Mouse (Mus musculus): ENCODE measurements at regions not wholly inside any gene's neighbourhood (a gene's known extent, or its start where the extent isn't known, plus 50 kb on each side); places are given as distances from the start of the nearest gene placed in this dataset.

DNA sequence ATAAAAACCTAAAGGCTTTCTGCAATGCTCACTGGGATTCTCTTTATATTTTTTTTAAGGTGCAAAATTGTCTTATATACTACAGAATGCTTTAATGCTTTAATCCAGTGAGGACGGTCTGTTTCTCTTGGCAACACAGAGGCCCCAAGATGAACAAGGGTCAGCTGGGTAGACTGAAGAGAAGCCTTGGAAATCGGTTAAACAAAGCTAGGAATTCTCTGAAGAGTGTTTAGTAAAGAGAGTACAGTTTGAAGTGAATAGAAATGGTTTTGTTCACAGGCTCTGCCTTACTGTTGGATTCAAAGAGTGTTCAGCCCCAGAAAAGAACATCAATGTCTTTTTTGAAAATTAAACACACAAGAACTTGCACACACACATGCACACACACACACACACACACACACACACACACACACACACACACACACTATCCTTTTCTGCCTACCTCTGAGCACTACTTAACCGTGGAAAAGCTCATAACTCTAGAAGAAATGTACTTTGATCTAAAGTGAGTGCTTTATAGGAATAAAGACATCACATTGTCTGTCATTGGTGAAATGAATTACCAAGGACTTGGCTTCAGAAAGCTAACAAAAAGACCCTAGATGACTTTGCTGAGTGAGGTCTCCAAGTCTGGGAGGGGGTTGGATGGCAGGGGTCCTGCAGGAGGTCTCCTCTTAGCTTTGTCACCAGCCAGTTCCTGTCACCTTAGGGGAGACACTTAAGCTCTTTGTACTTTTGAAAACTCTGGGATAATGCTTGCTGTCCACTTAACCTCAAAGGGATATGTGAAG is 201.5 kb downstream of the Cd47 start:
- no peak for ATAC-seq (ENCODE audit: extremely low read depth, insufficient number of reproducible peaks, low FRiP score, poor library complexity, severe bottlenecking)

DNA sequence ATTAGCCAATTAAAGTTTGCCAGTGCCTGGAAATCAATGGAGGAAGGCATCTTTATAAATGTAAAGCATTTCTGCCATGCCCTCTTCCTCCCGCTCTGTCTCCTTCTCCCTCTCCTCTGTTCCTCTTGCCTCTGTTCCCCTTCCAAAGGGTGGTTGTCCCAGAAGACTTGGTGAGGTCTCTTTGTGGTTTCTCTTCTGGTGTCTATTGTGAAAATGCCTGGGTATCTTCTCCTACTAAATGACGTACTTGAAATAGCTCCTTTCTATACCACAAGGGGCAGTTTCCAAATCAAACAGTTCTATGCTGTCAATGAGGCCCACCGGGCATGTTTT is 202.1 kb downstream of the Cd47 start:
- no peak for ATAC-seq (ENCODE audit: extremely low read depth, insufficient number of reproducible peaks, low FRiP score, poor library complexity, severe bottlenecking)

DNA sequence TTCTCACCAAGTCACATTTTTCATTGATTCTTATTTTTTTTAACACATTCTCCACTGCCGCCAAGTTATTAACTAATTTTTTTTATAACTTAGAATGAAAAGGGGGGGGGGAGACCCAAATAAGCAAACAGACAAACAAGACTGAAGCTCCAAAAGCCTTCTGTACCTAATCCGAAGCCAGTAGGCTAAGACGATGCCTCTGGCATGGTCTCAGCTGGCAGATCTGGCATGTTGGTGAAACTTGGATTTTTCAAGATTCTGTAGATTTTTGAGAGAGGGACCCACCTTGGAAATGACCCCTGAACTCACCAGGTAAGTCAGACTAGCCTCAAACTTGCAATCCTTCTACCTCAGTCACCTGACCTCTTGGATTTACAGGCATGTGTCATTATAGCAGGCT is 208.7 kb downstream of the Cd47 start:
- ATAC-seq (ENCODE audit: extremely low read depth, insufficient number of reproducible peaks, low FRiP score, poor library complexity, severe bottlenecking) = no peak

DNA sequence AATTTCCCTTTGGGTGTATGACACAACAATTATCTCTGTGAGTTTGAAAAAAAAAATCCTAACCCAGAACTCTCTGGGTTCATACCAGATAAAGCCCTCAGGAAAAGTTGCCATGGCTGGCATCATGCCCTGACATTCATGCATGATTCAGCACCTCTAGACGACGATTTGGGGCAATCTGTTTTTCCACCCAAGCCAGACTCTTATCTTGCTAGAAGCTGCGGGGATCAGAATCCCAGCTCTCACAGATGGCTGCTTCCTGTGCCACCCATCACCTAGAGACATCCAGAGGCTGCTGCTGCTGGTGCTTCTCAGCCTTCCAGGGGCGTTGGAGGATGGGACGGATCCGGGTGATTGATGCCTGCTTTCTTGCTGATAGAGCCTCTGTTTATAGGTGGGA is 209.2 kb downstream of the Cd47 start:
- ATAC-seq (ENCODE audit: extremely low read depth, insufficient number of reproducible peaks, low FRiP score, poor library complexity, severe bottlenecking) = no peak

DNA sequence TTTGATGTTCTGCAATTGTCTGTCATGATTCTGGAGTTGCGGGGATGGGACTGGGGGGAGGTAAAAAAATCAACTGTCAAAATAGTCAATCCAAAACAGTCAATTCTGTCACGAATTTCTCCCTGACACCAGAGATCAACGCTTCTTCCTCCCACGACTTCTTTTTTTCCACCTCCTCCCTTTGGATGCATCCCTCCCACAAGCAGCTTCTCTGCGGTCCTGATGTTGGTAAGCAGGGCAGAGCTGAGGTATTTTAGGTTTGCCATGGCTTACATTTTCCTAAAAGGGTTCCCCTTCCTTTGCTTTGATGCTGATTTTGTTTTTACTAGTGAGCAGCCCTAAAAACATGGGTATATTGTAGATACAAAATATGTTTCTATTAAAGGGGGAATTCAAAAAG is 209.7 kb downstream of the Cd47 start:
- ATAC-seq (ENCODE audit: extremely low read depth, insufficient number of reproducible peaks, low FRiP score, poor library complexity, severe bottlenecking) = no peak

DNA sequence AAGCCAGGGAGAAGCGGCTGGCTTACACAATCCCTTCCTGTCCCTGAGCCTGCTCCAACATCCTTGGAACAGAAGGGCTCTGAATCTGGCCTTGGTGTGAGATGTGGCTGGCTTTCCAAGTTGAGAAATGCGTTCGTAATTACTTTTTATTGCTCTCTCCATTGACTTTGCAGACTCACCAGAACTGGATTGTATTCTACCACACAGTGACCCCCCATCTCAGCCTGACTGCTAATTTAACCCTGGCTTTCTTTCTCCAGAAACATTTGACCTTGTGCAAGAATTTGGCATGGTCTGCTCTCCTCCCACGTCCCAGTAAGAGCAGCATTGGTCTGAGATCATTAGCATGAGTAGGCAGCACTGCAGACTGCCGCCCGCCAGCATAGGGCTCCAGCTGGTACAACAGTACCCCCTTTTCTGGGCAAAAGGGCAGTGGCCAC is 210.2 kb downstream of the Cd47 start:
- ATAC-seq (ENCODE audit: extremely low read depth, insufficient number of reproducible peaks, low FRiP score, poor library complexity, severe bottlenecking) = no peak

DNA sequence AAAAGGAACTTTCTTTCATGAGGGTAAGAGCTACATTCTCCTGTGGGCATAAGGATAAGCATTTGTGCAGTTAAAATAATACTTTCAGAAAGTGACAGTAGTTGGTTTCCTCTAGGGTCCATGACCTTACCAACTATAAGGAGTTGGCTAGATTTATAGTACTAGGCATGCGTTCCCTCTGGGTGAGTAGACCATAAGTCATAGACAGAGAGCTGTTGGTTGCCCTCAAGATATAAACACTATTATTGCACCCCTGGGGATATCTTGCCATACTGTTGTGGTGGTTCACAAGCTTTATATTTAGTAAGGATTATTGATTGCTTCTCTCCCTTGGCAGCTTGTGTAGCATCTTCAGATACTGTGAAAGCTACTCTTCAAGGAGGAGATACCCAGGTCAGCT is 223.6 kb downstream of the Cd47 start:
- ATAC-seq (ENCODE audit: extremely low read depth, insufficient number of reproducible peaks, low FRiP score, poor library complexity, severe bottlenecking) = no peak

DNA sequence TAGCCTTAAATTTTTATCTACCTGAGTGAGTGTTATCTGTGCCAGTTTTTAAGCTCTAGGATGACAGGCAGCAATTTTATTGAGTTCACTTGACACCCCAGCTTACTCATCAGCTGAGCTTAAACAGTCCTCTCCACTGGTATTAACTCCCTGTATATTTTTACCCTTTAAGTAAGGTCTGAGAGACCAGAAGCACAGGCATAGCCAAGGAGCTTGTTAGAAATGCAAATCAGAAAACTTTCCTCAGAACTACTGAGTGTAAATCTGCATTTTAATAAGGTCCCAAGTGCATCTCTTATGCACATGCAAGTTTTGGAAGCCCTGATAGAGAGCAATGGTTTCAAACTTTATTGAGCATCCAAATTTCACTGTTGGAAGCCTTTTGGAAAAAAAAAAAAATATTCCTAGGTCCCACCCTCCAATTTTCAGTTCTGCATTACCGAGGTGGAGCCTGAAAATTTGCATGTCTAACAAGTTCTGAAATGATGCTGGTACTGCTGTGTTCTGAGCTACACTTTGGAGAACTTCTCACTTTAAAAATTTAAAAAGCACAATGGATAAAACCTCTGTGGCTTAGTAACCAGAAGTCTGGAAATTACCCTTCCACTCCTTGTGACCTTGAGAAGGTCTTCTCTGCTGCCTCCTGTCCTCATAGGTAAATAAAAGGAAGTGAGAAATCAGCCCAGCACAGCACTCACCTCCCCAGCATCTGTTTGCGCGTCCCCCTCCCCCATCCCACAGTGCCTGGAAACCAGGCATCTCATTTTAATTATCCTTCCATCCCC is 226.0 kb downstream of the Cd47 start:
- peak; percentile 62; the same call in 1 of the 2 replicates for ATAC-seq (ENCODE audit: extremely low read depth, insufficient number of reproducible peaks, low FRiP score, poor library complexity, severe bottlenecking)

DNA sequence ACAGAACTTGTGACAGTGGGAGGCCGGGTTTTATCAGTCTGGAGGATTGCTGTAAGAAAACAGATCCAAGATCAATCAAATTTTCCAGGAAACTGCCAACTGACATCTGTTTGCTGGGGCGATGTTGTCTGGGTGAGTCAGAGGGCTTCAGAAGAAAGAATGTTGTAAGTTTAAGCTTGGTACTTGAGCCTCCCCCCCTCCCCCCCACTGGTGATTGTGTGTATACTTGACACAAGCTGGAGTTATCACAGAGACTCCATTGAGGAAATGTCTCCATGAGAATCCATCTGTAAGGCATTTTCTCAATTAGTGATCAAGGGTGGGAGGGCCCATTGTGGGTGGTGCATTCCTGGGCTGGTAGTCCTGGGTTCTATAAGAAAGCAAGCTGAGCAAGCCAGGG is 226.9 kb downstream of the Cd47 start:
- ATAC-seq (ENCODE audit: extremely low read depth, insufficient number of reproducible peaks, low FRiP score, poor library complexity, severe bottlenecking) = no peak

DNA sequence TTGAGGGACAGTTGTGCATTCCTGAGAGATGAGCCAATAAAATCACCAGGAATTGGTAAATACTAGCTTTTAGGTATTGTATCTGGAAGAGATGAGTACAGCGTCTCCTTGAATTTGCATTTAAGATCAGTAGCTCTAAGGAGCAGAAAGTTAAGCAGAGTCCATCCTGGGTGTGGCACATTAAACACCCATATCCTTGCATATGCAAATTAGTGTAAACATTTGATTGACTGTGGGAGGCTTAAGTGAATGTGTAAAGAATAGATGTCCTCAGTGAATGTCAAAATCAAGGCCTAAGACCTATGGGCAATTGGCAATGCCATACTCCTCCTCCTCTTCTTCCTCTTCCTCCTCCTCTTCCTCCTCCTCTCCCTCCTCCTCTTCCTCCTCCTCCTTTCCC is 229.4 kb downstream of the Cd47 start:
- no peak for ATAC-seq (ENCODE audit: extremely low read depth, insufficient number of reproducible peaks, low FRiP score, poor library complexity, severe bottlenecking)

DNA sequence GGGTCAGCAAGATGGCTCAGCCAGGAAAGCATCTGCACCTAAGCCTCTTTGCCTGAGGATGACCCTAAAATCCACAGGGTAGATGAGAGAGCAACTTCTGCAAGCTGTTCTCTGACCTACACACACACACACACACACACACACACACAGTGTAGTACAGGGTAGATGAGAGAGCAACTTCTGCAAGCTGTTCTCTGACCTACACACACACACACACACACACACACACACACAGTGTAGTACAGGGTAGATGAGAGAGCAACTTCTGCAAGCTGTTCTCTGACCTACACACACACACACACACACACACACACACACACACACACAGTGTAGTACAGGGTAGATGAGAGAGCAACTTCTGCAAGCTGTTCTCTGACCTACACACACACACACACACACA is 230.0 kb downstream of the Cd47 start:
- peak; percentile 74 for ATAC-seq (ENCODE audit: extremely low read depth, insufficient number of reproducible peaks, low FRiP score, poor library complexity, severe bottlenecking)

DNA sequence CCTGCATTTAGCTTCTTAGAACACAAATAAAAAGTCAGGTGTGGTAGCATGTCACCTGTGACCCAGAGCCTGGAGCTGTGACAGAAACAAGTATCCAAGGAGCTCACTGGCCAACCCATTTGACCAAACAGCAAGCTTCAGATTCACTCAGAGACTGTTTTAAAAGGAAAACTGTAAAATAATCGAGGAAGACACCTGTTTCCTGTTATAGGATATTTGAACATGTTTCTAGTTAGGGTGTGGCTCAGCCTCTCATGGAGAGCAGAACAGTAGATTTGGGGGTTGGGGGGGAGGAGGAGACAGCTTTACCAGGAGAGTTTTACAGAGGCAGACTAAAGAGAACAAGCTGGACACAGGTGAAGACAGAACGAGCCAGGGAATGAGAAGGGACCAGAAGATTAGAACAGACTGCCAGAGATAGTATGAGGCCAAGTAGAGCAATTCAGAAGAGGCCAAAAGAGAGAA is 230.6 kb downstream of the Cd47 start:
- no peak for ATAC-seq (ENCODE audit: extremely low read depth, insufficient number of reproducible peaks, low FRiP score, poor library complexity, severe bottlenecking)

DNA sequence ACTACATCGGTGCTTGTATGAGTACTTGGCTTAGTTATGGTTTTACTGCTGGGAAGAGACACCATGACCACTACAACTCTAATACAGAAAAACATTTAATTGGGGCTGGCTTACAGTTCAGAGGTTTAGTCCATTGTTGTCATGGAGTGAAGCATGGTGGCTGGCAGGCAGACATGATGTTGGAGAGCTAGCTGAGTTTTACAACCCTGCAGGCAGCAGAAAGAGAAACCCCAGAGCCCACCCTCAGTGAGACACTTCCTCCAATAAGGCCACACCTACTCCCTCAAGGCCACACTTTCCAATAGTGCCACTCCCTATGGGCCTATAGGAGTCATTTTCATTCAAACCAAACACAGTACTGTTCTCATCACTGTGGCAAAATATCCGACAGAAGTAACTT is 232.5 kb downstream of the Cd47 start:
- ATAC-seq (ENCODE audit: extremely low read depth, insufficient number of reproducible peaks, low FRiP score, poor library complexity, severe bottlenecking) = no peak

DNA sequence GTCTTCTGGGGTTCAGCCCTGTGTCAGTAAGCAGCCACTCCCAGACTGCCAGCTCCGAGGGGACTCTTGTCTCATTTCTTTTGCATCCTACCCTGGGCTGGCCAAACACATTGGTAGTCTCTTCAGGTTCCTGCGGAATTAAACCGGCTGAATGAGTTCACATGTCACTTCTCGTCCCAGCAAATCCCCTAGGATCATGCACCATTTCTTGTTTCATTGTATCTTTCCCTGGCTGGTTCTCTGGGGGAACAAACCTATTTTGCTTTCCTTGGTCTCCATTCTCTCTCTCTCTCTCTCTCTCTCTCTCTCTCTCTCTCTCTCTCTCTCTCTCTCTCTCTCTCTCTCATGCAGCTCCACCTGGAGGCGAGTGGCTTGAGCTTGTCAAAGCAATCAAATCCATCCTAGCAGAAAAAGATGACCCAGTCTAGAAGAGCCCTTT is 236.0 kb downstream of the Cd47 start:
- ATAC-seq (ENCODE audit: extremely low read depth, insufficient number of reproducible peaks, low FRiP score, poor library complexity, severe bottlenecking) = no peak

DNA sequence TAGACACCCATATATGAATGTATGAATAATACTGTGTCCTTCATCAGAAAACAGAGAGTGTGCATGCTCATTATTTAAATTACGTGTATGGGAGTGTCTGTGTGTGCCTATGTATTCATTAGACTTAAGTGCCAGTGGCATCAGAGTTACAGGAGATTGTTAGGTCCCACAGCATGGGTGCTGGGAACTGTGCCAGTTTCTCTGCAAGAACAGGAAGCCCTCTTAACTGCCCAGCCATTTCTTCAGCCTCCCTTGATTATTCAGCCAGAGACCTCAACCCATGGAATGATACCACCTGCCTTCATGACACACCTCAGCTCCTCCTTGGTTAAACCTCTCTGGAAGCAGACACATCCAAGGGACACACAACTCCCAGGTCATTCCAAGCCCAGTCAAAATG is 243.8 kb downstream of the Cd47 start:
- ATAC-seq (ENCODE audit: extremely low read depth, insufficient number of reproducible peaks, low FRiP score, poor library complexity, severe bottlenecking) = no peak

DNA sequence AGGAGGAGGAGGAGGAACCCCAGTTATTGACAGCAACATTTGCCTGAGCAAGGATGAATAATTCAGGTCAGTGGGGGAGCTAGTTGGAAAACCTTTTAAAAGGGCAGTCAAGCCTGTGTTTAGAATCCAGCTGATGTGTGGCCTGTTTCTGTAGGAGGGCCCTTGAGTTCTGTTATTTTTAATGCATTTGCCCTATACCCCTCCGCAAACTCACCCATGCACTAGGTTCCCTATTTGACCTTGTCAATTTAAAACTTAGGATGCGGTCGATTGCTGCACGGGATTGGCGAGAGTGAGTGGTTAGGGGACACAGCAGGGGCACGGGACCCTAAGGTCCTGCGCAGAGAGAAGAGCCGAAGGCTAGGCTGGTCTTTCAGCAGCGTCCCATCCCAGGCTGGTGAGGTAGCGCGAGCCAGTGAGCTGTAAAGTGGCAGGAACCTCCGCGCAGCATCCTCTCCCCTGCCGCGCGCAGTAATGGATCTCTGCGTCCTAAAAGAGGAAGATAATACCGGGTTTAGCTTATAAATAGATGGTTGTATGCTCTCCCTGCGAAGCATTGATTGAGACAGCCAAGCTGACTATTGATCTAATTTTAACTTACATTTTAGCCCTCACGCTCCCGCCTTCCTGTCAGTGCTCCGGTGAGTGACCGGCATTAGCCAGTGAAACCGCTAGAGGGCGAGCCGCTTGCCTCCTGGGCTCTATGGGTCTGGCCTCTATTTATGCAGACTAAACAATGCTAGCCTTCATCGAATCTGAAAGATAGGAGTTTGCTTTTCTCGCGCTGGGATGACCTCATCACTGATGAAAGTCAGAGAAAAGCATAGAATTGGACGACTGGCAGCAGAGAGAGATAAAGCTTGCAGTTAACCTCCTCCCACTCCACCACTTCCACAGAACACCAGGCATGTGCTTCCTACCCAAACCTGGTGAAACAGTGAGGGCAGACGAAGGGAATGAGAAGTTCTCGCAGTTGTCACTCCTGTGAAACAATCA is 245.5 kb downstream of the Cd47 start:
- peak; percentile 91 for ATAC-seq (ENCODE audit: extremely low read depth, insufficient number of reproducible peaks, low FRiP score, poor library complexity, severe bottlenecking)

DNA sequence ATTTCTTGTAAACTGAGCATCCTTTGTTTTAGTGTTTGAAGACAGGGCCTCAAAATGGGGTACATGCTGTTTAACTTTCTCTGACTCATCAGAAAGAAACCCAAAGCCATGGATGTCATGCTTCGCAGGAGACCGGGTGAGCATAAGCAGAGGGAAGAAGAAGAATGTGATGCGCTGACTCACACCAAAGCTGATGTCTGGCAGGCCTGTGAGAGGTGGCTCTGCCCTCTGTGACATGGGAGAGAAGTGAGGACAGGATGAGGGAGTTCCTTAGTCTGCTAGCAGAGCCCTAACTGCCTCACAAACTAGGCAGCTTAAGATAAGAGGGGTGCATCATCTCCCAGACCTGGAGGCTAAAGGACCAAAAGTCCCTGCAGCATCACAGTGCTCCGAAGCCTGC is 263.2 kb downstream of the Cd47 start:
- no peak for ATAC-seq (ENCODE audit: extremely low read depth, insufficient number of reproducible peaks, low FRiP score, poor library complexity, severe bottlenecking)

DNA sequence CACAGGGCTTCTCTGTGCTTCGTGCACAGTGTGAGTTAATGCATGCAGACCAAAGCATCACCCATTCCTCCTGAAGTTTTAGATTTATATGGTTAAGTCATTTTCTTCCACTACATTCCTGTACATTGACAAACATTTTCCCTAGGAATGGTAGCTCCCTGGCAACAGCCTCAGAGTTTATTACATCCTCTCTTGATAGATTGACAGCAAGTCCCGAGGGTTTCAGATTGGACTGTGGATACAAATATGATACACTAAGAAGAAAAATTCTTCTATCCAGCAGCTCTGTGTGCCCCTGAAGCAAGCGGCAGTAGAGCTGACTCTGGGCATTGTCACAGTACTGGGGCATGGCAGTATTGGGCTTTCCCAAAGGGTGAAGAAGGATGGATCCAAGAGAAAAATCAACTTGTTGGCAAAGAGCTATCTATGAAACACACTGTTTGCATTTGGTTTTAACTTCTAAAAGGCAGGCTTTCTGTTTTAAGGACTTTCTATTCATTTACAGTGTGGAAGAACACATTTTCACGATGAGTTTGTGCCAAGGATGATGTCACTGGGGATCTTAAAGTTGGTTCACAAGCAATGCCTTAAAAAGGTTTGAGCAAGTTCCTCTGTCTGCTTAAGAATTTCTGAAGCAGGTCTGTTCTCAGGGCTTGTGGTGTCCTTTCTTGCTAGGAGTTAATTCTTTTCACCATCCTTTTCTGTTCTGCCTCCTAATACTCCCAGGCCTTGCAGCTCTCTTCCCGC is 265.2 kb downstream of the Cd47 start:
- no peak for ATAC-seq (ENCODE audit: extremely low read depth, insufficient number of reproducible peaks, low FRiP score, poor library complexity, severe bottlenecking)

DNA sequence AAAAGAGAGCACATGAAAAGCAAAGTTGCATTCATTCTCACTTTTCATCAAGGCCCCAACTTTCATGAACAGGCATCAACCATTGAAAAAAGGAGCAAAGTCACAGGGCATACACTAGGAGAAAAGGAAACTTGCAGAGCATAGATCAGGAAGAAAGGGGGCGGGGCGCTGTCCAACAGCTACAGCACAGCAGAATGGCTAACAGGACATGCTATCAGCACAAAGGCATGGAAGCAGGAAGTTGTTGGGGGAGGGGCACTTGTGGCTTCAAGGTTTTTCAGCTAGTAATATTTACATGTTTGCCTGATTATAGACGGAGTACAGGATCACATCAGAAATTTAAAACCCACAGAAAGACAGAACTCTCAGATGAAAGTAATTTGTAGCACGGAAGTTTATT is 268.7 kb downstream of the Cd47 start:
- ATAC-seq (ENCODE audit: extremely low read depth, insufficient number of reproducible peaks, low FRiP score, poor library complexity, severe bottlenecking) = no peak

Measured in neutrophil, adult 5-6 weeks (primary cell).